Mouse (Mus musculus) kidney, adult 2 months (tissue): ENCODE results near the gene Myh6.

Experiments used
- CTCF ChIP-seq: fragments of 200-500 bp; conservative IDR thresholded peaks from 2 replicates; pipeline ENCODE4 v1.5.1; 2011; ENCODE audit warnings: low read depth, mild to moderate bottlenecking, control low read depth, low read length, moderate library complexity, mixed read lengths; ENCODE audit not compliant: insufficient read depth, insufficient read length
- POLR2A ChIP-seq: fragments of 200-500 bp; IDR thresholded peaks from one replicate; pipeline ENCODE4 v1.6.1; 2011; ENCODE audit warnings: low read depth, low read length, control low read depth

GRCm38 (mm10) chr14:54929801-54930200 is 36.9 kb downstream of the Myh6 start:
- TF ChIP-seq CTCF: no peak
- no peak for TF ChIP-seq POLR2A
